Mouse (Mus musculus): Measurements from ENCODE around the gene Fdps. TPM values are rescaled to one million over a fixed set of nuclear protein-coding genes. Genes with fewer than 3 reads are reported as not detected.

Gene Fdps
- total RNA-seq, 1 experiment: 184 TPM

GRCm38 (mm10) chr3:89058783-89059182 is 43.0 kb downstream of the Fdps start:
- TF ChIP-seq ZC3H11A (IDR thresholded peaks at IDR 0.05; ENCODE audit: borderline replicate concordance, low read depth, low read length) (no peak), MAFK (IDR thresholded peaks at IDR 0.05; ENCODE audit: insufficient read depth, low read depth, low read length) (no peak), ZNF384 (IDR thresholded peaks at IDR 0.05; ENCODE audit: low read depth, low read length) (no peak), HCFC1 (IDR thresholded peaks at IDR 0.05; ENCODE audit: borderline replicate concordance, insufficient read depth, low read length) (no peak)
- Histone ChIP-seq H3K4me1 (ENCODE audit: control insufficient read depth in 2 of 2, insufficient read depth in 2 of 2, low read length in 2 of 2, poor library complexity in 1 of 2) (no peaks in the 10 kb centered on the region), H3K36me3 (ENCODE audit: control insufficient read depth, insufficient read depth, low read length, poor library complexity, severe bottlenecking) (peaks cover 20% of the 10 kb centered on the region), H3K9me3 (ENCODE audit: control insufficient read depth, insufficient read depth, low read depth, low read length) (no peaks in the 10 kb centered on the region), H3K9ac (ENCODE audit: insufficient read depth, low read depth, low read length, poor library complexity, severe bottlenecking) (no peak overlapping the region), H3K27ac (ENCODE audit: insufficient read depth, low read depth, low read length, poor library complexity, severe bottlenecking) (no peak overlapping the region), H3K4me3 (ENCODE audit: insufficient read depth in 1 of 2, low read depth in 1 of 2, low read length in 2 of 2, poor library complexity in 1 of 2, severe bottlenecking in 1 of 2) (no peak overlapping the region)
- in situ Hi-C loops (cut with MboI; ENCODE audit: low sequenced_read_pairs in 2 of 2, unreplicated experiment in 2 of 2): no loop called here
- peak; percentile 40 for DNase-seq (ENCODE audit: low read depth, low spot score)

DNA sequence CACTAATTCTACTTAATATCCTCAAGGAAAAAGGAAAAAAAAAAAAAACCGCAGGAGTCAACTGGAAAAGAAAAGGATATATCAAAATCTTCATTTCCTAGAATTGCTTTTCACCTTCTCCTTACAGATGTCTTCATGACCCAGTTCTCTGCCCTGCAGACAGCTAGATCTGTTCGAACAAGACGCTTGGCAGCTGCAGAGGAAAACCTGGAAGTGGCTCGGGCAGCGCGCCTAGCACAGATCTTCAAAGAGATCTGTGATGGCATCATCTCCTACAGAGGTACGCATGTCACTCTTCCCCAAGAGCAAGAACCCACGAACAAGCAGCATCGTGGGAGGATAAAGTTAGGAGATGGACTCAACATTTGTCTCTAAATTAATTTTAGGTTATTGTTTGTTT is 43.4 kb downstream of the Fdps start:
- H3K36me3 ChIP-seq (ENCODE audit: control insufficient read depth, insufficient read depth, low read length, poor library complexity, severe bottlenecking): peaks cover 17% of the 10 kb centered on the region
- in situ Hi-C loops (cut with MboI; ENCODE audit: low sequenced_read_pairs in 2 of 2, unreplicated experiment in 2 of 2): no loop called here
- H3K4me1 ChIP-seq (ENCODE audit: control insufficient read depth in 2 of 2, insufficient read depth in 2 of 2, low read length in 2 of 2, poor library complexity in 1 of 2): no peaks in the 10 kb centered on the region
- H3K9me3 ChIP-seq (ENCODE audit: control insufficient read depth, insufficient read depth, low read depth, low read length): no peaks in the 10 kb centered on the region
- no peak for DNase-seq (ENCODE audit: low read depth, low spot score)
- H3K27ac ChIP-seq (ENCODE audit: insufficient read depth, low read depth, low read length, poor library complexity, severe bottlenecking): no peak overlapping the region
- H3K9ac ChIP-seq (ENCODE audit: insufficient read depth, low read depth, low read length, poor library complexity, severe bottlenecking): no peak overlapping the region
- TF ChIP-seq ZNF384 (IDR thresholded peaks at IDR 0.05; ENCODE audit: low read depth, low read length) (no peak), HCFC1 (IDR thresholded peaks at IDR 0.05; ENCODE audit: borderline replicate concordance, insufficient read depth, low read length) (no peak), MAFK (IDR thresholded peaks at IDR 0.05; ENCODE audit: insufficient read depth, low read depth, low read length) (no peak), CHD2 (IDR thresholded peaks at IDR 0.05; ENCODE audit: low read depth, low read length) (no peak), ZC3H11A (IDR thresholded peaks at IDR 0.05; ENCODE audit: borderline replicate concordance, low read depth, low read length) (no peak)
- H3K4me3 ChIP-seq (ENCODE audit: insufficient read depth in 1 of 2, low read depth in 1 of 2, low read length in 2 of 2, poor library complexity in 1 of 2, severe bottlenecking in 1 of 2): no peak overlapping the region

Other genes starting within 250 kb of the Fdps start
- gene Msto1, start 188.0 kb downstream of the Fdps start, total RNA-seq (2012; rRNA removed): 74.5 and 78.3 TPM in 2 replicates
- 11.2 and 11.7 TPM in 2 replicates for gene Ash1l, start 151.3 kb downstream of the Fdps start, total RNA-seq (2012; rRNA removed)
- gene Dap3, start 150.8 kb downstream of the Fdps start, total RNA-seq (2012; rRNA removed): 168 and 185 TPM in 2 replicates
- gene Rusc1, start 8.6 kb downstream of the Fdps start, total RNA-seq (2012; rRNA removed): 13.3 and 14.6 TPM in 2 replicates
- gene Gm43738, start 860 bp downstream of the Fdps start, total RNA-seq (2012; rRNA removed): 0.26 TPM in 1 of 2 replicates, not detected in the other
- 0.85 and 0.90 TPM in 2 replicates for gene Pklr, start 34.2 kb upstream of the Fdps start, total RNA-seq (2012; rRNA removed)
- gene Hcn3, start 58.2 kb upstream of the Fdps start, total RNA-seq (2012; rRNA removed): 4.0 and 6.0 TPM in 2 replicates
- 42.0 and 60.1 TPM in 2 replicates for gene Clk2, start 62.8 kb upstream of the Fdps start, total RNA-seq (2012; rRNA removed)
- 83.2 and 102 TPM in 2 replicates for gene Scamp3, start 75.5 kb upstream of the Fdps start, total RNA-seq (2012; rRNA removed)
- 8.6 and 9.3 TPM in 2 replicates for gene Fam189b, start 81.2 kb upstream of the Fdps start, total RNA-seq (2012; rRNA removed)
- 69.3 and 89.7 TPM in 2 replicates for gene Gba, start 101.0 kb upstream of the Fdps start, total RNA-seq (2012; rRNA removed)
- 36.9 and 46.9 TPM in 2 replicates for gene Thbs3, start 113.2 kb upstream of the Fdps start, total RNA-seq (2012; rRNA removed)
- 234 and 251 TPM in 2 replicates for gene Mtx1, start 125.1 kb upstream of the Fdps start, total RNA-seq (2012; rRNA removed)
- 3.0 and 3.9 TPM in 2 replicates for gene Muc1, start 127.1 kb upstream of the Fdps start, total RNA-seq (2012; rRNA removed)
- gene Krtcap2, start 144.0 kb upstream of the Fdps start, total RNA-seq (2012; rRNA removed): 113 and 134 TPM in 2 replicates
- gene Trim46, start 144.3 kb upstream of the Fdps start, total RNA-seq (2012; rRNA removed): 3.1 and 5.3 TPM in 2 replicates
- gene Dpm3, start 157.4 kb upstream of the Fdps start, total RNA-seq (2012; rRNA removed): 207 and 297 TPM in 2 replicates
- gene Slc50a1, start 168.6 kb upstream of the Fdps start, total RNA-seq (2012; rRNA removed): 17.0 and 27.0 TPM in 2 replicates
- 2.1 and 9.5 TPM in 2 replicates for gene Efna1, start 179.2 kb upstream of the Fdps start, total RNA-seq (2012; rRNA removed)
- 7.5 and 12.5 TPM in 2 replicates for gene Efna3, start 221.0 kb upstream of the Fdps start, total RNA-seq (2012; rRNA removed)
- 24.0 and 41.9 TPM in 2 replicates for gene Efna4, start 236.1 kb upstream of the Fdps start, total RNA-seq (2012; rRNA removed)
- gene Adam15, start 248.0 kb upstream of the Fdps start, total RNA-seq (2012; rRNA removed): 56.3 and 59.1 TPM in 2 replicates

Measured in ES-E14 (cell line).